Mouse (Mus musculus): ENCODE data around the gene Mgrn1. TPM values are rescaled to one million over a fixed set of nuclear protein-coding genes. Genes with fewer than 3 reads are reported as not detected.
A peak's percentile ranks its signal among the peaks of the same experiment; 100 is the strongest.

Mgrn1 gene
- polyA plus RNA-seq, 1 experiment from 2014 or later, result 36.7 TPM

GRCm38 (mm10) chr16:4850361-4850760, 35.7 kb upstream of the Mgrn1 start:
- no peak for DNase-seq

GRCm38 (mm10) chr16:4850938-4851628, 35.0 kb upstream of the Mgrn1 start:
- Histone ChIP-seq H3K9ac (replicated peaks) (no peak overlapping the region), H3K4me2 (ENCODE audit: low read depth, low read length) (no peak overlapping the region), H3K4me1 (ENCODE audit: insufficient read depth) (no peaks in the 10 kb centered on the region), H3K27me3 (ENCODE audit: insufficient read depth, low read length) (0 out of 2 replicates have a peak, but pooled peaks cover 3% of the 10 kb centered on the region), H3K4me3 (ENCODE audit: low read depth, low read length) (no peak overlapping the region), H3K36me3 (replicated peaks; ENCODE audit: insufficient read depth, low read length) (no peaks in the 10 kb centered on the region), H3K27ac (ENCODE audit: low read depth) (no peak overlapping the region), H3K9me3 (ENCODE audit: low read length) (no peaks in the 10 kb centered on the region)
- no peak for ATAC-seq
- WGBS (ENCODE audit: insufficient replicate concordance), result 66% methylated on average over 5 of the region's 5 CpGs
- TF ChIP-seq CTCF (IDR thresholded peaks at IDR 0.05; ENCODE audit: low read depth) (no peak), EP300 (IDR thresholded peaks at IDR 0.05; ENCODE audit: low read depth) (no peak)
- DNase-seq, result no peak

More at GRCm38 (mm10) chr16:4850361-4850760, 35.7 kb upstream of the Mgrn1 start:
- TF ChIP-seq CTCF (IDR thresholded peaks at IDR 0.05; ENCODE audit: low read depth) (no peak), EP300 (IDR thresholded peaks at IDR 0.05; ENCODE audit: low read depth) (no peak)
- H3K9me3 ChIP-seq (ENCODE audit: low read length), result no peaks in the 10 kb centered on the region
- H3K4me2 ChIP-seq (ENCODE audit: low read depth, low read length), result no peak overlapping the region
- no peak overlapping the region for H3K9ac ChIP-seq (replicated peaks)
- WGBS (ENCODE audit: insufficient replicate concordance), result 68% methylated on average over 7 of the region's 7 CpGs
- no peak for ATAC-seq
- no peaks in the 10 kb centered on the region for H3K36me3 ChIP-seq (replicated peaks; ENCODE audit: insufficient read depth, low read length)
- no peak overlapping the region for H3K27ac ChIP-seq (ENCODE audit: low read depth)
- no peaks in the 10 kb centered on the region for H3K4me1 ChIP-seq (ENCODE audit: insufficient read depth)
- no peak overlapping the region for H3K4me3 ChIP-seq (ENCODE audit: low read depth, low read length)
- H3K27me3 ChIP-seq (ENCODE audit: insufficient read depth, low read length), result 0 out of 2 replicates have a peak, but pooled peaks cover 3% of the 10 kb centered on the region

GRCm38 (mm10) chr16:4855046-4855650, 30.9 kb upstream of the Mgrn1 start:
- TF ChIP-seq EP300 (IDR thresholded peaks at IDR 0.05; ENCODE audit: low read depth) (no peak), CTCF (IDR thresholded peaks at IDR 0.05; ENCODE audit: low read depth) (no peak)
- Histone ChIP-seq H3K9me3 (ENCODE audit: low read length) (no peaks in the 10 kb centered on the region), H3K36me3 (replicated peaks; ENCODE audit: insufficient read depth, low read length) (no peaks in the 10 kb centered on the region), H3K27me3 (ENCODE audit: insufficient read depth, low read length) (0 out of 2 replicates have a peak, but pooled peaks cover 3% of the 10 kb centered on the region), H3K9ac (replicated peaks) (no peak overlapping the region), H3K4me2 (ENCODE audit: low read depth, low read length) (no peak overlapping the region), H3K27ac (ENCODE audit: low read depth) (no peak overlapping the region), H3K4me3 (ENCODE audit: low read depth, low read length) (no peak overlapping the region), H3K4me1 (ENCODE audit: insufficient read depth) (no peaks in the 10 kb centered on the region)
- WGBS (ENCODE audit: insufficient replicate concordance), result 55% methylated on average over 5 of the region's 5 CpGs
- ATAC-seq, result no peak
- no peak for DNase-seq

- Histone ChIP-seq H3K27me3 (ENCODE audit: insufficient read depth, low read length) (no peaks in the 10 kb centered on the region), H3K4me1 (ENCODE audit: insufficient read depth) (0 out of 2 replicates have a peak, but pooled peaks cover 2% of the 10 kb centered on the region), H3K27ac (ENCODE audit: low read depth) (no peak overlapping the region), H3K4me3 (ENCODE audit: low read depth, low read length) (no peak overlapping the region), H3K36me3 (replicated peaks; ENCODE audit: insufficient read depth, low read length) (no peaks in the 10 kb centered on the region), H3K9ac (replicated peaks) (no peak overlapping the region), H3K4me2 (ENCODE audit: low read depth, low read length) (no peak overlapping the region), H3K9me3 (ENCODE audit: low read length) (no peaks in the 10 kb centered on the region)
- 48% methylated on average over 10 of the region's 10 CpGs for WGBS (ENCODE audit: insufficient replicate concordance)
- DNase-seq (no peak), ATAC-seq (peak; percentile 25; the same call in 1 of the 2 replicates)
- peak; percentile 50 for TF ChIP-seq CTCF (IDR thresholded peaks at IDR 0.05; ENCODE audit: low read depth)
- TF ChIP-seq EP300 (IDR thresholded peaks at IDR 0.05; ENCODE audit: low read depth), result no peak
These were observed 24.7 kb upstream of the Mgrn1 start for GRCm38 (mm10) chr16:4861392-4861791.

- H3K4me1 ChIP-seq (ENCODE audit: insufficient read depth), result 0 out of 2 replicates have a peak, but pooled peaks cover 2% of the 10 kb centered on the region
- H3K27ac ChIP-seq (ENCODE audit: low read depth), result no peak overlapping the region
- ATAC-seq (peak; percentile 91), DNase-seq (peak; percentile 81)
- no peaks in the 10 kb centered on the region for H3K27me3 ChIP-seq (ENCODE audit: insufficient read depth, low read length)
- no peaks in the 10 kb centered on the region for H3K36me3 ChIP-seq (replicated peaks; ENCODE audit: insufficient read depth, low read length)
- WGBS (ENCODE audit: insufficient replicate concordance), result 29% methylated on average over 9 of the region's 9 CpGs
- H3K9ac ChIP-seq (replicated peaks), result no peak overlapping the region
- H3K9me3 ChIP-seq (ENCODE audit: low read length), result no peaks in the 10 kb centered on the region
- H3K4me2 ChIP-seq (ENCODE audit: low read depth, low read length), result no peak overlapping the region
- no peak overlapping the region for H3K4me3 ChIP-seq (ENCODE audit: low read depth, low read length)
- TF ChIP-seq EP300 (IDR thresholded peaks at IDR 0.05; ENCODE audit: low read depth), result no peak
- peak; percentile 93 for TF ChIP-seq CTCF (IDR thresholded peaks at IDR 0.05; ENCODE audit: low read depth)
These were observed 23.1 kb upstream of the Mgrn1 start for GRCm38 (mm10) chr16:4862863-4863483.

GRCm38 (mm10) chr16:4863742-4864141, 22.3 kb upstream of the Mgrn1 start:
- TF ChIP-seq CTCF (IDR thresholded peaks at IDR 0.05; ENCODE audit: low read depth), result no peak
- TF ChIP-seq EP300 (IDR thresholded peaks at IDR 0.05; ENCODE audit: low read depth), result no peak
- 83% methylated on average over 8 of the region's 8 CpGs for WGBS (ENCODE audit: insufficient replicate concordance)
- Histone ChIP-seq H3K27ac (ENCODE audit: low read depth) (no peak overlapping the region), H3K4me3 (ENCODE audit: low read depth, low read length) (no peak overlapping the region), H3K4me1 (ENCODE audit: insufficient read depth) (0 out of 2 replicates have a peak, but pooled peaks cover 2% of the 10 kb centered on the region), H3K4me2 (ENCODE audit: low read depth, low read length) (no peak overlapping the region), H3K9me3 (ENCODE audit: low read length) (no peaks in the 10 kb centered on the region), H3K27me3 (ENCODE audit: insufficient read depth, low read length) (no peaks in the 10 kb centered on the region), H3K9ac (replicated peaks) (no peak overlapping the region), H3K36me3 (replicated peaks; ENCODE audit: insufficient read depth, low read length) (no peaks in the 10 kb centered on the region)
- ATAC-seq (no peak), DNase-seq (no peak)

Data from liver, postnatal 0 days (tissue).